Mouse (Mus musculus) layer of hippocampus, adult 9-10 months (tissue): ENCODE measurements around the gene Rpp38.

ENCODE experiments used
- DNase-seq: peaks from one replicate; pipeline ENCODE4 v3.0.0; 2022; ENCODE audit warnings: low spot score

Rpp38 gene

DNA sequence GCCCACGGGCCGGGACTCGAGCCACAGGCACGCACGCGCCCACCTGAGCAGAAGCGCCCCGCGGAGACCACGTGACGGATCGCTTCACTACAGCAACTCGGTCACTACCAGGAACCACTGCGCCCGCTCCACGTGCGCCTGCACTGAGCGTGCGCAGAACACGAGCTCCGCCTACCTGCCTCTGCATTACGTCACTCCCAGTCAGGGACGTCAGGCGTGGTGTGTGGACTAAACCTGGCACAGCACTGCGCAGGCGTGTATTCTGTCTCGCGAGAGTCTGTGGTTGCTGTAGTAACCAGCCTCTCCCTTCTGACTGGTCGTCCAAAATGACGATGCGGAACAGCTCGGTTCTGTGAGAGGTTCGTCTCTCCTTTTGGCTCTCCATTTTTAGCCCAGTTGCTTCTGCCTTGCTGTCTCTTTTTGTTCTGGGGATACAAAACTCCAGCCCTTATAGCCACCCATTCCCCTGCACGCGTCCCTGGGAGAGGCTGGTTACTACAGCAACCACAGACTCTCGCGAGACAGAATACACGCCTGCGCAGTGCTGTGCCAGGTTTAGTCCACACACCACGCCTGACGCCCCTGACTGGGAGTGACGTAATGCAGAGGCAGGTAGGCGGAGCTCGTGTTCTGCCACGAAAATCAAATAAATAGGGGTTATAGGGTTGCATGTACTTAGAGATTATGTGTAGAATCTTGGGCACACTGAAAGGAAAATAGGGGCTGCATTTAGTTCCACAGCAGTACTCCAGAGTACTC is at the start of gene Rpp38:
Gene Rpp38, minus strand, starts transcription at position 160 of the 759 bp plus-strand sequence.
- peak; percentile 99 for DNase-seq

DNA sequence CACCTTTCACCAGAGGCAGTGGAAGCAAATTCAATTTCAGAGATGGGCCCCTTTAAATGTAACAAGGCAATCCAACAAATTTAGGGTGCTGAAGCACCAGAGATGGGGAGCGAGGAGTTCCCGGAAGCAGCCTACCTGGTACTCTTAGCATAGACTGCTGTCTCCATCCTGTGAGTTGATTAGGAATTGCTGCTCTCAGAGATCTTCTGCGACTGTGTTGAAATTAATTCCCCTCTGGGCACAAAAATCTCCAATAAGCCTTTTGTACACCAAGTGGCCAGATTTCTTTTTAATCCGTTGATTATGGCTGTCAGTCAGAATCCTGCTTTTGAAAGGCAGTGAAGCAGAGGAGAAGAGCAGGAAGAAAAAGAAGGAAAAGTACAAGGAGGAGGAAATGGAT is 32.7 kb upstream of the Rpp38 start:
- no peak for DNase-seq

DNA sequence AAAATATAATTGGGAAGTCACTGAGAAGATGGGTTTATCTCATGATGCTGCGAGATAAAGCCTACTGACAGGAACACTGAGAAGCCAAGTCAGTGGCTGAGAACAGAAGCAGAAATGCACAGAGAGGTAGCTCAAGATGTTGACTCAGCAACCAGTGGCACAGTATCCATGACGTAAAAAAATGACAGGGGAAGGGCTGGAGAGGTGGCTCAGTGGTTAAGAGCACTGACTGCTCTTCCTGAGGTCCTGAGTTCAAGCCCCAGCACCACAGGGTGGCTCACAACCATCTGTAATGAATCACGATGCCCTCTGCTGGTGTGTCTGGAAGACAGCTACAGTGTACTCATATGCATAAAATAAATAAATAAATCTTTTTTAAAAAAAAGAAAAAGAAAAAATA is 28.6 kb upstream of the Rpp38 start:
- no peak for DNase-seq

DNA sequence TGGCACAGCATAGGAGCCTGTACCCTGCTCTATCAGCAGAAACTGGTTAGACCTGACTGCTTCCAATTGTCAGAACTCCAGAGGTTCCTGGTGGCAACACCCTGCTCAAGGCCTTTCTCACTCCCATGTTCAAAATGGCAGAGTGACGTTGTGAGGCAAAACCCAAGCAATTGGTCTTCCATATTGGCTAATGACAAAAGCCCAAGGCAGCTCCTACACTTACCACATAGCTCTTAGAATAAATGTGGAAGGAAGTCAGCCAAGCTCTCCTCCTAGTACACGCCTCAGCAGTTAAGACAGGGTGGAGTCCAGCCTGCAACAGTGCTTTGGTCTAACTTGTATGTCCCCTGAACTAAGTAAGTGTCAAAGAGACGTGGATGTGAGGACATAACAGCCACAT is 25.4 kb upstream of the Rpp38 start:
- DNase-seq, result no peak

DNA sequence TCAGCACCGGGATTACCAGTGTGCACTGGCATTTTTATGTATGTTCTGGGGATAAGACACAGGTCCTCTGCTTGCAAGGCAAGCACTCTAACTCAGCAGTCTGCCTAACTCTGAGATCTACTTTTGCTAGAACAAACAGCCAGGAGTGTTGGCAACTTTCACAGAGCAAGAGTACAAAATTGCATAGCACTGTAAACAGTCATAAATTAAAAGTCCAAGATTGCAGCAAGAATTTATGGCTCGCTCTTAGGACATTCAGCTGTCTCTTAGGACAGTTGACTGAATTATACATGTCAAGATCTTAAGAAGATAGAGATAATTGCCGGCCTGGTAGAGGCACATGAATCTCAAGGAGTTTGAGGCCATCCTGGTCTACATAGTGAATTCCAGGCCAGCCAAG is 23.9 kb upstream of the Rpp38 start:
- no peak for DNase-seq

DNA sequence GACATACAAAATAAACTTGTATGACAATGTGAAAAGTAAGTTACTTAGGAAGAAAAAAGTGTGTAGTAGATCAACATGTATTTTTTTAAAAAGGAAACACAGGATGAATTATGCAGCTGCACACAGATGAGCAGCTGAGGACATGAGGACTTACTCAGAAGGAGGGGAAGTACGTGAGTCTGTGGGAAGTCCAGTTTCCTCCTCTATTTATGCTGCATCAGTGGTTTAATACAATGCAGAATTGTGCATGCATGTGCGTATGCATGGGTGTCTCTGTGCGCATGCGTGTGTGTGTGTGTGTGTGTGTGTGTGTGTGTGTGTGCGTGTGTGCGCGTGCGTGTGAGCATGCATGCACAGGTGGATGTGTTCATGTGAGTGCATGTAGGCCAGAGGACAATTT is 23.4 kb upstream of the Rpp38 start:
- DNase-seq, result no peak

DNA sequence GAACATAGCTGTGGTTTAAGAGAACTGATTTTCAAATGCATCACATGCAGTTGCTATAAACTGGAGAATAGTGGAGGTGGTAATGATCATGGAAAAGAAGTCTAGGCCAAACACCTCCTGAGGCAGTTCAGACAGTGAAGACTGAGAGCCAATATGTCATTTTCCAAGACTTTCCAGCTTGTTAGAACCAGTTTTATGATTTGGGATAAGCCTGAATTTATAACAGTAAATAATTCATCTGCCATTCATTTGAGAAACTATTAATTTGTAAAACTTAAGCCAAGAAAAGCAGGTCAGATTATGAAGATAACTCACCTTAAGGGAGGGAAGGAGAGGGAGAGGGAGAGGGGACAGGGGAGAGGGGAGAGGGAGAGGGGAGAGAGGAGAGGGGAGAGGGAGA is 20.7 kb upstream of the Rpp38 start:
- DNase-seq, result no peak

DNA sequence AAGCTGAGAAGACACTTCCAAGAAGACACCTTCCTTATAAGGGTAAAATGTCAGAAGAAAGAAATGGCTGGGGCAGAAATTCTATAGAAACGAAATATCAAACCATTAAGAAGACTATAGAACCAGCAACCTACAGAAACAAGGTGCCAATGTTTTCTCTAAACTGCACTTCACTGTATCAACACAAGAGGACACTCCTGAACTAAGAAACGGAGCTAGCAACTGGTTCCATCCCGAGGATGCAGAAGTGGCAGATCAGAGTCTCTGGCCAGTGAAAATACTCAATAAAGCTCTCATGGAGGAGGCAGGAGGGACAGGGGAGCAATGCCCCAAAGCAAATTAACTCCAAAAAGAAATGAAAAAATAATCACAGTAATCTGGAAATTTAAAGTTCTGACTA is 16.5 kb upstream of the Rpp38 start:
- no peak for DNase-seq

DNA sequence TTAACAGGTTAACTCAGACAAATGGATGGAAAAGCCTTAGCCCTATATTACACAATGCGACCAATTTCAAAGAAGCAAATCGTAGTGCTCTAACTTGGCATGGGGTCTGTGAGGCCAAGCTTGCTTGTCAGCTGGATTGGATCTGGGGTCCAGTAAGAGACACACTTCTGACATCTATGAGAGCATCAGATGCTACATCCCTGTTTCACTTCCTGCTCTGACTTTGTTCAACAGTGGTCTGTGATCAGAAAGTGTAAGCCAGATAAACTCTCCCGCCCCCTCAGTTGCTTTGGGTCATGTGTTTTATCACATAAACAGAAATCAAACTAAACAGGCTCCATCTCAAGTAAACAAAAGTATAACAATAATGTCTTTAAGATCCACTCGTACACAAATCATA is 16.0 kb upstream of the Rpp38 start:
- no peak for DNase-seq

DNA sequence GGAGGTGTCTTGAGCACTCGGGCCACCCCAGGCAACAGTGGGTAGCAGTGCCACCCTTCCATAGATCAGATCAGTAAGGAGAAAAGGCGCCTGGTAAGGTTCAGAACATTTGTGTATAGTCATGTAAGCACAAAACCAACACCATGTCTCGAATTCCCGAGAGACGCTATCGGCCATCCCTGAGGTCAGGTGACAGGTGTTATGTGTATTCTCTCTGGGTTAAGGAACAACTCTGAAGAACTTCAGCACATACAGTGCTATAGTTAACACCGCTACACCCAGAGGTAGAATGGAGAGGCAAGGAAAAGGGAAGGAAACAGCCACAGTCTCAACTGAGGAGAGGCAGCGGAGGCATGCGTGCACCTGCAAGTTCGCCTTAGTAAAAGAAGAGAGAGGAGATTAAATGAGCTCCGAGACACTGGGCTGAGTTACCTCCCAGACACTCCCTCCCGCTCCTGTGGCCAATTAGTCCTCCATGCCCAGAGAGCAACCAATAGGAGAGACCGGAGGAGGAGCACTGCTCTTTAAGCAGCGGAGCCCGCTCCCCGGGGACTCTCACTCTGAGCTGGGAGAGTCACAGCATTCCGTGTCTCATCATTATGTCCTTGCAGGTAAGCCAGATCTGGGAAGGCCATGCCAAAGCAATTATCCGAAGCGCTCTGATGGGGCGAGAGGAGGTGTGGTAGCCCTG is 3.3 kb upstream of the Rpp38 start, which contains the start of gene Acbd7:
Gene Acbd7, plus strand, starts transcription at position 558 of the 691 bp plus-strand sequence.
- DNase-seq, result no peak

DNA sequence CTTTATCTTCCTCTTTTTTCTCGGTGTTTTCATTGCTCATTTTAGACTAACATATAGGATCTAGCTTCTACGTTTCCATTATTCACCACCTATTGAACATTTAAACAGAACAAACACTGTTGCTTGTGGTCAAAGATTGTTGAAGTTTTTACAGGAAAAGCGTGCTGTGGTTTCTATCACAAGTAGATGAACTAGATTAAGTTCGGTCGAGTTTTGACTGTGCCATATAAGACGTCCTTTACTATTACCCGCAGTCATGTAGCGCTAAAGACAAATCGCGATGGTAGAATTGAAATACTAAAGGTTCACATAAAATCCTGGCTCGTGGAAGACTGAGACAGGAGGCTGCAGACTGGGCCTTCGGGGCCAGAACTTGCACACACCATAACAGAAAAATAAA is 1.3 kb upstream of the Rpp38 start:
- DNase-seq, result no peak

DNA sequence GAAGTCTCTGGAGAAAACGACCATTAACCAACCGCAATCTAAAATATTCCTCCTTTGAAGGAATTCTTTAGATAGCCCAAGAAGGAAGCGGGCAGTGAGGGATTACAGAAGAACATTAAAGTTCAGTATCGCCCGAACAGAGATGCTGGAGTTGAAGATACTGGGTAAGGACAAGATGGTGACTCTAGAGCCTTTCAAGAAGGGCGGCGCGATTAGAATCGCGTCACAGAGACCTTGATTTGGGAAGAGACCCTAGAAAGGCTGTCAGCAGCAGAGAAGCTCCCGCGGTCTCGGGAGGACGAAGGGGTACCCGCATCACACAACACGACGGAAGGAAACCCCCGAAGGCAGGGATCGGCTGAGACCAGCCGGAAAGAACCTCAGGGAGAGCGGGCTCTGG is 387 bp downstream of the Rpp38 start:
- peak; percentile 43 for DNase-seq

DNA sequence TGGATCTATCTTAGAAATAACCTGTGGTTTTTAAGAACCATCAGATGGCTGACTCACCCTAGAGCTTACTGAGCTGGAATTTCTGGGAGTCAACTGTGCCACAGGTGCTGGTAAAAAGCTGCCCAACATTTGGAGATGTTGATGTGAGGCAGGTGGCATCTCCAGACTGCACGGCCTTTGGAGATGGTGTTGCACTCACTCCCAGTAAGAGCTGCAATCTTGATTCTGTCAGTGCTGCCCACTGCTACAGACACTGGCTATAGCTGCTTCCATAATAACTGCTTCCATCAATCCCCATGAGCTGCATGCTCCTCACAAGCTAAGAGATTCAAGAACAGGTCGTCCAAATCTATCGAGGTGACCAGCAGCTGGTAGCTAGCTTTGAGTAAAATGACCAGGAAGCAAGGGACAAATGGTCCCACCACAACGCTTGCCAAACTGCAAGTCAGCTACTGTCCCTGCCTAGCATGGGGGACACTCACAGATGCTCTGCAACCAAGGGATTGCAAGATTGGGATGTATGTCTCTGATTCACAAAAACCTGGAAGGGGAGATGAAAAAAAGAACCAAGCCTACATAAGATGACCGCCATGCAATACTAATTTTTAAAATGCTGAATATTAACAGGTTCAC is 1.3 kb downstream of the Rpp38 start:
- no peak for DNase-seq

DNA sequence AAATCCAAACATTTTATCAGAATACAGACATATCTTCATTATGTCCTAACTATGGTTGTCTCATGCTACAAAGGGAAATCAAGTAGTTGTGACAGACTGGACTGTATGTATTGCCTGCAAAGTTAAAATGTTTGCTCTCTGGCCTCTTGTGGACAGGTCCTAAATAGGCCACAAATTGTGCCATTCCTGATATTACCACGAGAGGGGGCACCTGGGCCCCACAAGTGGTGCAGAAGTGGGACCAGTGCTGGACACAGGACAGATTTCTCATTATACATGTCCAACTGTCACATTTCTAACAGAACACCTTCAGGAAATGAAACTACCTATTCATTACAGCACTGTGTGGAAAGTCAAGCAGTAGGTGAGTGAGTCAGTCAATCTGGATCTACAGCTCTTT is 5.1 kb downstream of the Rpp38 start:
- no peak for DNase-seq

DNA sequence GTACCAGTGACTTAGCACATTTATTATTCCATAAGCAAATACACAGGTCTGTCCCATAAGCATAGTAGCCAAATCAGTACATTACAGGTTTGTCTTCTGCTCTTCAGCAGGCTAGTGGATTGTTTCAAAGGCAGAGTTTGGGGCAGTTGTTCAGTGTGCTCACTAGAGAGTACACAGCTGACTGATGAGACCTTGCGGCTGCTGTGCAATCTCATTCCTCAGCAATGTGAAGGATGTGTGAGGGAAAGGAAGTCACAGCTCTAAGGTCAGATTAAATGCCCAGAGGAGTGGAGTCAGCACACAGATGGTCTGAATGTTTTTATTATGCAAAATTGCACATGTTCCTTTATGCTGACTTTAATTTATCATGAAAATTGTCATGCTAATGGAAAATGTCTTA is 5.9 kb downstream of the Rpp38 start:
- DNase-seq, result no peak

DNA sequence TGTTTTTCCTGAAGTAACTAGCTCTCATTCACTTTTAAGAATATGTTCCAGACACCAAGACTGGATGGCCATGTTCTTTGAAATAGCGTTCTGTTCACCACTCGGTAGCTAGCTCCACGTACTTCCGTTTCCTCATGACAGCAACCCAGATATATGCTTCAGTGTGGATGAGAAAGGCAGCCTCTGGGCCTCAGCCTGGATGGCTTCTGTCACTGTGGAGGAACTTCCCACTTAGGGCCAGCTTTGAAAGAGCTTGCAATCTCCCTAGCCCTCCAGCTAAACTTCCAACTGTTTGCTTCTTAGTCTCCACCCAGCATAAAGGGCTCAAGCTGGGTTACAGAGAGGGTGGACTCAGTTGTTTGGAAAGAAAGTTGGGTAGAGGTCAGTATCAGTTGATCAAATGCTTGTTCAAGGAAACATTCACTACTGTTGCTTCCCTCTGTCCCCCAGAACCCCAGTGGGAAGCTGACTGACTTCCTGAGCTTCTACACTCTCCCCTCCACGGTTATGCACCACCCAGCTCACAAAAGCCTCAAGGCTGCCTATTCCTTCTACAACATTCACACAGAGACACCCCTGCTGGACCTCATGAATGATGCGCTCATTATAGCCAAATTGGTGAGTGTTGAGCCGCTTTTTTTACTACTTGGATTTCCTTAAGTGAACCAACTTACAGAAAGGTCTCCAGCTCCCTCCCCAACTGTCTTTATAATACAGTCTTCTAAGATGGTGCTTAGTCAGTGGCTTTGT is 7.9 kb downstream of the Rpp38 start:
- no peak for DNase-seq

DNA sequence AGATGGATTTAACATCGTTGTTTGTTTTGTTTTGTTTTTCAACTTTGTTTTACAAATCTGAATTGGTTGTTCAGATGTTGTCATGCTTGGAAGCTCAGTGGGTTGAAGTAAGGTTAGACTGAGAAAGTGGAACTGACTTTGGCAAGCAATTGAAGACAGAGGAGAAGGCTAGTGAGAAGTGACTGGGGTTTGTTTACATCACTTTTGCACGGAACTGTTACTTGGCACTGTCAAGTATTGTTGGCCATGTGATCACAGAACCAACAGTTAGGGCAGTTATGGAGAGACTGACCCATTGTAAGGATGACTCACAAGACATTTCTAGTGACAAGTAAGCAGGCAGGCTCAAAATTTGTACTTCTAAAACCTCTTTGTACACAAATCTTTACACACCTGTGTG is 9.3 kb downstream of the Rpp38 start:
- no peak for DNase-seq

DNA sequence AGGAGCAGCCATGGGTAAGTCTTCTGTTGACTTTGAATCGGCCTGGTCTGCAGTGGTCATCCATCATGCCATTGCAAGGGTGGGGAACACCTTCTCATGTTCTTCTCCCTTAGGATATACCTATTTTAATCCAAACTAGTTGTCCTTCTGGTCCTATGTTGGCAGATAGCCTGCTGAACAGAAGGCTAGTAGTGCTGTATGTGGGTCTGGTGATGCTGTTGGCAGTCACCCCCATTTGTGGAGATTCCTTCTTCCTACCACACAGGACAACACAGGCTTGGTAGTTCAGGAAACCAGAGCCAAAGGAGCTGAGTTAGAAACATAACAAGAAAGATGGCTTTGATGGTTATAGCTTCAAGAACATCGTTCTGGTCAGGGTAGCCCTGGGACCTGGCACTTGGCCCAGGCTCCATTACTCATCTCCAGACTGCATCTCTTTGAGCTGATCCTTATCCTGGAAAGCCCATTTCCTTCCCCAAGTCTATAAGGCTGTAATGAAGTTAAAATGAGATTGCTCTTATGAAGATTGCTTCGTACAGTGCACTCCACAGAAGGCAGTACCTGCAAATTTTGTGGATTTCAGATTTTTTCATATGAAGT is 26.9 kb downstream of the Rpp38 start:
- no peak for DNase-seq

DNA sequence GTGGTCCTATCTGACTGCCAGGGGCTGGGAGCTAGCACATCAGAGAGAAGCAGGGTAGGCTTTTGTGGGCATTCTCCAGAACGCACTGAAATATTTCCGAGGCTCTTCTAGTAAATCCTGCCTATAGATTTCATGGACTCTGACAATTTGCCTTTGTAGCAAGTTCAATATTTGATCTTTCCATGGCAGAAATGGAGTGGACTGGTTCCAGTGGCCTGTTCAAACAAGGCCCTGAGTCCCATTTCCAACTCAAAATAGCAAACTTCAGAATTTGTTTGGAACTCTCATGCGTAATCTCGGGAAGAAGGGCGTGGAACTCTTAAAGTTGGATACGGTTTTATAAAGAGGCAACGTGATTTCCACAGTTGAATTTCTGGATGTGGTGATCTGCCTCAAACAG is 36.6 kb downstream of the Rpp38 start:
- DNase-seq, result no peak

DNA sequence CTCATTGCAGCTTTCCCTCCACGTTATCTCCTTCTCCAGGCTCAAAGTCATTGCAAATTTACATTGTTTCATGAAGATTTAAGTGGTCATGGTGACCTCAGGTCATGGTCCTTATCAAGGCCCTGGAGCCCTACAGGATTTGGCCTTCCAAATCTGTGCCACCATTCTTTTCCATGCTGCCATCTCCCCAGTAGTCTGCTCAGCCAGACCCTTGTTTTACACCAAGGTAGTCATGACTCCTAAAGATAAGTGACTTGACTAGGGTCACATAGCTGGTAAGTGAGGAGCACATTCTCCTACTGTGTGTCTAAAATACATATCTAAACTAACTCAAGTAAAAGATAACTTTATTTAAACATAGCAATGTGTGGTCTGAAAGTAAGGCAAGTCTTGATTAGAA is 40.3 kb downstream of the Rpp38 start:
- DNase-seq, result no peak

DNA sequence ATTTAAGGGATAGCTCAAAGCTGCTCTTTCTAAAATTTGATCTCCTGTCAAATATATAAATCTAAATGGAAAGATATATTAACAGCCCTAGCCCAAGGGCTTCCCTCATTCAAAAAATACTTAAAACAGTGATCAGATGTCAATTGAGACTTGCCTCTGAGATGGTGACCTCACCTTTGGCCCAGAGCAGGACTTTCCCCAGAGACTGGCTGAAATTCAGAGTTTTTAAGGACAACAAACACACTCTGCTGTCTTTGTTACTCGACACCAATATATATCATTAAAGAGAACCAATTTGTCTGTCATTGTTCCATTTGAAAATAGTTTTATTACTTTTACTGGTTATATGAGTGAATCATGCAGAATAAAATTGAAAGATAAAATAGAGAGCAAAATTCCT is 42.9 kb downstream of the Rpp38 start:
- no peak for DNase-seq

DNA sequence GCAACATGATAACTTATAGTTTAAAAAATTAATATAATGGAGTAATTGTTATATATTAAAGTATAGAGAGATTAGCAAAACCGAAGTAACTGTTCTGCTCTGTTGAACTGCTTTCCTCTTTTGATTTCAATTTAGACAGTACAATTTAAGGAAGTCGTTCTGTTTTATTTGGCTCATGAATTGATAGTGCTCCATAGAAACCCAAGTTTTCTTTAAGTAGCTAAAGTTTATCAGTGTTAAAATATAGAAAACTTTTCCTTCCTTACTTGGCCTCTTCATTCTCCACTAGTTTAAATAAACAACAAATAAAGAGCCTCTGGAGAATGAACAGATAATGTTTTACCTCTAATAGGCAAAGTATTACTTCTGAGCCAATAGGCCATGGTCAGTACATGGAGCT is 46.2 kb downstream of the Rpp38 start:
- DNase-seq, result no peak
